Mouse (Mus musculus) lung, postnatal 4 days (tissue): Measurements from ENCODE around the gene Slc13a4.

Source experiments
- DNase-seq, 2 experiments: peaks; one replicate each; pipeline ENCODE4 v3.0.0; 2021

The Slc13a4 gene

GRCm38 (mm10) chr6:35255017-35255416, 52.9 kb downstream of the Slc13a4 start:
- no peak for DNase-seq

DNA sequence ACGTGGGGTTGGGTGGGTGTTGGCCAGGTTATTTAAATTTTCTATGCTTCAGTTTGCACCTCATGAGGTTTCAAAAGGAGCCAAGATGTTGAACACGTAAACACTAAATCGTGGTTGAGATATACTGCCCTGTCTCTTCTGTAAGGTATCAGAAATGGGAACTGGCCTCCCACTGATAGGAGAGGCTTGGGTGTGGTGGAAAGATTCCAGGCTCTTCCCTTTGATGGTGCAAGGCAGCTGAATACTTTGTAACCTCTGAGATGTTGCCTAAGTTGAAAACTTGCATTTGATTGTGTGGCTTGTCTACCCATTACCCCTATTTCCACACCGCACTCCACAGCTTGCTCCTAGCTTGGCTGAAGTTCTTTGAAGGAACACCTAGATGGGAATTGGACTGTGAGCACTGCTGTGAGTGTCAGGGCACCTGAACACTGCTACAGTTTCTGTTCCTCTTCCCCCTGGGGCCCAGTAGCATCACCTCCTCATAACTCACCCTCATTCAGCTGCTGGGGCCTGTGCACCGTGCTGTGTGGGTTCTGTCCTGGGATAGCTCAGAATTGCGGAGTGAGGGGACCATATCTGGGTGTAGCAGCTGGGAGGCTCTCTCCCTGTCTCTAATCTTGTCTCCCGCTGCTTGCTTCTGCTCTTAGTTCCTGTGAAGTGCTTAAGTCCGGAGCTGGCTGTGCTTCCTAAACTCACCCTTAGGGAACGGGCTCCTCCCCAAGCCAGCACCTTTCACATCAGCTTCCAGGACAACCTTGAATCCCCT, 53.6 kb downstream of the Slc13a4 start:
- no peak for DNase-seq

DNA sequence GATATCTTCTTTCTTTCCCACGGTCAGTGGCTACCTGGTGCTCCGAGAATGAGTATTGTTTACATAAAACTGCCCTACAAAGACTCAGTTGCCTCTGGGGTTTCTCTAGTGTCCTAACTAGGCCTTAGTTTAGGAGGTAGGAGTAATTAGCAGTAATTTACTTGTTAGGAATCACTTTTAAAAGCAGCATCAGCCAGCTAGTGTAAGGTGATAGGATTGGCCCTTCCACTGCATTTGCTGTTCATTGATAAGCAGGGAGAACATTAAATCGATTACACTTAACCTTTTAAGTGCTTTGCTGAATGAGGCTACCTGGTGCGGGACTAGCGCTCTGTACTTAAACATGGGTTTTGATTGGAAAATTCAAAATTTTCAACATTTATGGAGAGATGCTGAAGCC, 54.5 kb downstream of the Slc13a4 start:
- DNase-seq, result no peak

DNA sequence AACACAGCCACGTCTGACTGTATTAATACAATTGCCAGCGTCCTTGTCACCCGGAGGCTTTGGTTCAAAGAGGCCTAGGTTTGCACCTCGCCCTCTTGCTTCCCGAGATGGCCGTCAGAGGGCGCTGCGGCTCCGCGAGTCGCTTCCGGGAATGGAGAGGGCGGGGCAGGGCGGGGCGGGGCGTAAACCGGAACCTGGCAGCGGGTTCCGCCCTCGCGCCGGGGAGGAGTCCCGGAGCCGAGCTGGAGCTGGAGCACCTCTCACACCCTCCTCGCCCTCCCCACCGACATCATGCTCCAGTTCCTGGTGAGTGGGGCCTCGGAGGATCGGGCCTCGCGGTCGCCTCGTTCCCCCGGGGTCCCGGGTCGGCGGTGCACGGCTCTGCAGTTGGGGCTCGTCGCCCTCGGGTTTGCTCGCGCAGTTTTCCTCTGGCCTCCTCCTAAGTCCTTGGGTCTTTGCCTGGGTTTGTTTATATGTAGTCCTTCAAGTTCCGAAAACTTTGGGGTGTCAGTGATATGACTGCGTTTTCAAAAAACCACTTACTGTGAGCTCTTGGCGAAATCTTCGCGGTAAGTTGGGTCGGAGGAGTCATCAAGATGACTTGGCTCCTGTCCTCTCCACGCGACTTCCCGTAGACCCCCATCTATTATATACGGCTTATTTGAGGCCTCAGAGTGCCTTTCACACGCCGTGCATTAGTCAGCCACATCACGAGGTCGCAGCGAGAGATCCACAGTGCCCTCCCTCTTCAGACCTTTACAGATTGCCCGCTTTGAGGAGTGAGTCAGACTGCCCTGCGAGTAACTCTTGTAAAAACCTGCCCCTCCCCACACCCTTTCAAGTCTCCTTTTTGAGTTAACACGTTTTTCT, 55.2 kb downstream of the Slc13a4 start:
- peak; percentile 92 to 93 for DNase-seq

- DNase-seq, result no peak
These were observed 56.0 kb downstream of the Slc13a4 start for GRCm38 (mm10) chr6:35251807-35252476.

DNA sequence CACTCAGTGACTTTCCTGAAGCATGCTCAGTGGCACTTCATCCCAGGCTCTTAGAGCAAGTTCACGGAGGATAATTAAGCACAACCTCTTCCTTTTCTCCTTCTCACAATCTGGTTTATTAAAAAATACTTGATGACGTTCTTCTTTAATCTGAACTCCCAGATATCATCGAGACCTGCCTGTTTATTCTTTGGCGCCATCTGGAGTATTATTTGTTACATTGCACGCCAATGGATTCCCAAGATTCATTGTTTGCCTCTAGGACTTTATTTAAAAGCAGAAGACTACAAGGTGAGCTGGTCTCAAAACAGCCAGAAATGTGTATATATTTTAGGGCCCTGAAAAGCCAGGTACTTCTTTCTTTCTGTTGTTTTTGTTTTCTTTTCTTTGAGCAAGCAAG, 62.8 kb downstream of the Slc13a4 start:
- DNase-seq, result no peak

DNA sequence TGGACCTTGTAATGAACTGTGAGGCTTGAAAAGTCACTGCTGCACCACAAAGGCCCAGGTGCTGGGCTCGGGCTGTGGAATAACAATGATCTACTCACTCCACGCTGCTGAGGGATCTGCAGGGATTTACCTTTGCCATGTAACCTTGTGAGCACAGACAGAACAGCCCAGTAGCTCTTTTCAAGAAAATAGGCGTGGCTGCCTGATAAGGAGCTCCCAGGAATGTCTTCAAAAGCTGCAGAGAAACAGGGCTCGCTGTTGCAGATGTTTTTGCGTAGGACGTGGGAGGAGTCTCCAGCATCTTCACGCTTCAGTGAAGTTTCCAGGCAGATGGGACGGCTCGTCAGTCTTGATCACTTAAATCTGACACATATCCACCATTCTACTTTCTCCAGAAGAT, 63.9 kb downstream of the Slc13a4 start:
- DNase-seq, result no peak

DNA sequence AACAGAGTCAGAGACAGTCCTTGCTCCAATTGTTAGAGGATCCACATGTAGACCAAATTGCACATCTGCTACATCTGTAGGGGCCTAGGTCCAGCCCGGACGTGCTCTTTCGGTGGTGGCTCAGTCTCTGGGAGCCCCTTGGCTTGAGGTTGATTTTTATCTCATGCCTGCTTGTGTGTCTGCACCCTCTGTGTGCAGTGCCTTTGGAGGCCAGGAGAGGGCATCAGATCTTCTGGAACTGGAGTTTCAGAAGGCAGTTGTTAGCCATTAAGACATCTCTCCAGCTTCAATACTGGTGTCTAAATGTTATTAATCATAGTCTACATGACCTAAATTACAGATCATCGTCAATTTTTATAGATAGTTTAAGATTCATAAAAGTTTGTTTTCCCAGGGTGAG, 64.7 kb downstream of the Slc13a4 start:
- no peak for DNase-seq

DNA sequence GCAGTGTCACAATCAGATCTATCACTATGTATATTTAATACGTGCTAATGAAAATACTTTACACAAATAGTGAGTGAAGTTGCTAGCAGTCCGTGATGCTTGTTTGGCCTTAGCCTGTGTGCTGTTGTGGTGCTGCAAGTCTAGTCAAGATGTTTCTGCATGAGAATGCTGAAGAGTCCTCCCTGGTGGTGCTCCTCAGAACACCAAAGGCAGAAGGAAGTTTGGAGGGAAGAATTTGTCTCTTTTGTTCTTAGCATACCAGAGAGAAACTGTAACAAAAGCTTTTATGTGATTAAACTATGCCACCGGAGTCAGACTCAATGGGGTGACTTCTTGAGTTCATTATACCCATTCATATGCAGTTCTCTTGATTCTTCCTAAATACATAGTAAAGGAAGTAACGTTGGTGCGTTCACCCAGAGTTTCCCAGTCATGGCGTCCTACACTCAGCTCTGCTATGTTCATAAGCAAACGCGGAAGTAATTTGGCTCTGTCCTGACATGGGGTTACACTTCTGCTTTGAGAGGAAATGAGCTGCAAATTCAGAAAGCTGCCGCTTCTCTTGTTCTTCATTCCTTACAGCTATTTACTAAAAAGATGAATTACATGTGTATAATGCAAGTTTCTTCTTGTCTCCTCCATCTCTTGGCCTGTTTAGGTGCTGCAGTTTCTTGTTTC, 71.7 kb downstream of the Slc13a4 start:
- no peak for DNase-seq

GRCm38 (mm10) chr6:35229415-35229814, 78.5 kb downstream of the Slc13a4 start:
- no peak for DNase-seq

- no peak for DNase-seq
These were observed 82.2 kb downstream of the Slc13a4 start for GRCm38 (mm10) chr6:35225696-35226095.
